Mouse (Mus musculus) urinary bladder, postnatal 36 days (tissue): ENCODE data around the gene Rsbn1l.

Experiments used
- DNase-seq, 2 experiments: peaks; one replicate each; pipeline ENCODE4 v3.0.0; 2022; ENCODE audit warnings: low spot score in 2 of 2, mixed read lengths in 1 of 2

Rsbn1l gene

GRCm38 (mm10) chr5:20956298-20956697 is at the start of gene Rsbn1l:
Gene Rsbn1l, minus strand, starts transcription at chr5:20956398.
- no peak for DNase-seq

DNA sequence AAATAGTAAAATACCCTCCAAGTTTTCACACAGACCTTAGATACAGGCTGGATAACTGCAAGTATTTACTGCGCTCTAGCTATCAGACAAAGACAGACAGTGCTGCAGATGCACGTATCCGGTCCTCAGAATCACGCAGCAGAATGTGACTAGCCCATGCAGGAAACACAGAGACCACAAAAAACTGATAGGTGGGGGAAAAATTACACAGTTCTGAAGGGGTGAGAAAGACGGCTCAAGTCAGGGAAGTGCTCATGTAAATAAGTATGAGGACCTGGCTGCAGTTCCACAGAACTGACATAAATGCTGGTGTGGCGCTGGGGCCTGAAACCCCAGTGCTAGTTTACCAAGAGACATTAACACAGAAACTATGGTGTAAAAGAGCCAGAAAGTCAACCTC is 46.5 kb upstream of the Rsbn1l start:
- no peak for DNase-seq

GRCm38 (mm10) chr5:21001622-21002315 is 45.6 kb upstream of the Rsbn1l start:
- DNase-seq: no peak

DNA sequence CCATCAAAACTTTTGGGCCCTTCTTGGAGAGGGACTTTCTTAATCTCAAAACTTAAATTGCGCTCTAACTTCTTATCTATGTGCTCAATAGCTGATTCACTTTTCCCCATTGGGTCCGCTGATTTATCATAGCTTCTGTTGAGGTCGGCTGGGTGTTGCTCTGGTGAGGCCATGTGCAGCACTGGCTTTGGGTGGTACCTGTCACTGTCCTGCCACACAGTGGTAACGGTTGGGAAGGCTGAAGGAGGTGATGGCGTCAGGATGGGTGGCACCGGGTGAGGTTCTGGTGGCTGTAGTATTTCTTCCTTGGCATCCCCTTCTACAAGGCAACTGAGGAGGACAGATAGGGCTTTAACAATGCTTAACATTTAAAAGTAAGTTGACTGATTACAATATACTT is 42.2 kb upstream of the Rsbn1l start:
- DNase-seq: no peak

DNA sequence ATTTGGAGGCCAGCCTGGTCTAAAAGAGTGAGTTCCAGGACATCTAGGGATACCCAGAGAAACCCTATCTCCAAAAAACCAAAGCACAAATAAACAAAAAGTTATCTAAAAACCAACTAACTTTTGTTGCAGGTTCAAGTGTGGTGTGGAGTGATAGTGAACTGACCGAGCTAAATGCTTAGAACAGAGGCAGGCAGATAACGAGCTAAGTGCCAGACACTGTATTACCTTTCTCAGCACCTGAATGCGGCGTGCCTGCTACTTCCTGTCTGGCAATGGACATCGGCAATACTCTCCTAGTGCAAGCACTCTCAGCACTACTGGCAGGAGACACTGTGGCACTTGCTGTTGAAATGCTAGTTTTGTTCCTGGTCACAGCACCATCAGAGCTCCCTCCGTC is 41.4 kb upstream of the Rsbn1l start:
- DNase-seq: no peak

DNA sequence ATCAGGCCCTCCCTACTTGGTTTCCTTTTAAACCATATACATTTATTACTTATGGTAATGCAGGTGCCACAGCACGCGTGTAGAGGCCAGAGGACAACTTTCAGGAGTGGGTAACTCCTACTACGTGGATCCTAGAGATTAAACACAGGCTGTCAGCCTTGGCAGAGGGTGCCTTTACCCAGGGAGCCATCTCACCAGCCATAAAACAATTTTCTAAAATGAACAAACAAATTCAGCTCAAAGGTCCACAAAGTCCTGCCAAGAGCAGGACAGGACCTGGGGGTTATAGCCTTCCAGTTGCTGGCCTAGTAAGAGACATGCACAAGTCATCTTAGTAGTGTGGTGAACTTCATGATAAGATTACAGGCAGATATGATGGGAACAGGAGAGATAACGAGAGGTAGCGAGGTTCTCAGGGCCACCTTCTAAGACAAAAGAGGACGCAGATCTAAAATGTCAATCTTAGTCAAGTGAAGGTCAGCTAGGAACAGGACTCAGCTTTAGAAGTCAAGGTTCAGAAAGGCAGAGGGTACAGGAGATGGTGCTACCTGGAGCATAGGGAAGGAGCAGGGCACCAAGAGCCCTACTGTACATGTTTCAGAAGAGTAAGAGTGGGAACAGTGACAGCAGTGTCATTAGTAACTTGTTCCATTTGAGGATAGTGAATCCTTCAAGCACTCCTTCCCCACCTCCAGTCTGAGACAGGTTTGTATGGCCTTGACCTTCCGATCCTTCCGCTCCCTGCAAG is 34.0 kb upstream of the Rsbn1l start:
- no peak for DNase-seq

GRCm38 (mm10) chr5:20986271-20986670 is 30.1 kb upstream of the Rsbn1l start:
- DNase-seq: no peak

DNA sequence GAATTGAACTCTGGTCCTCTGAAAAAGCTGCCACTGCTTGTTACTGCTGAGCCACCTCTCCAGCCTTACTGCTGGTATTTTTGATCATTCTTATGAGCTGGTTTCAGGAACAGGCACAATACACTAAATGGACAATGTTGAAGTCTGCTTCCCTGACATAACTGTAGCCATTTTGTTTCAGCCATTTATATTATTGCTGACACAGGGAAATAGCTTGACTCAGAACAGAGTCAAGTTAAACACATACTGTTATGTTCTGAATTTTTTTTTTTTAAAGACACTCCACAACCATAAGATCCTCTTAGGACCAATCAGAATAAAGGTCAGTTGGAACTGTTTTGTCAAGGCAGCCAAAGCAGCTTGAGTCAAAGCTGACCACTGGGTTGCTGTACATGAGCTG is 27.3 kb upstream of the Rsbn1l start:
- no peak for DNase-seq

DNA sequence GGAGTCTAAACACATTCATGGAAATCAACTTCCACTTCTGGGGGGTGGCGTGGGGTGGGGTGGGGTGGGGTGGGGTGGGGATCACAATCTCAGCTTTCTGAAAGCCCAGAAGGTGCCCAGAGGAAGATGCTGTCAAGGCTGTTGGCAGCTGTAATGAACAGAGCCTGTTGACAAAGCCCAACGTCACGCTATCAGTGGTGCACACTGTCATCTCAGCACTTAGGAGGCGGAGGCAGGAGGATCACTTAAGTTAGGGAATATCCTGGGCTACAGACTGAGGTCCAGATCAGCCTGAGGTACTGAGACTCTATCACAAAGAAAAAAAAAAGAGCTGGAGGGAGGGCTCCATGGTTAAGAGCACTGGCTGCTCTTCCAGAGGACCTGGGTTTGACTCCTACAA is 18.5 kb upstream of the Rsbn1l start:
- DNase-seq: no peak

DNA sequence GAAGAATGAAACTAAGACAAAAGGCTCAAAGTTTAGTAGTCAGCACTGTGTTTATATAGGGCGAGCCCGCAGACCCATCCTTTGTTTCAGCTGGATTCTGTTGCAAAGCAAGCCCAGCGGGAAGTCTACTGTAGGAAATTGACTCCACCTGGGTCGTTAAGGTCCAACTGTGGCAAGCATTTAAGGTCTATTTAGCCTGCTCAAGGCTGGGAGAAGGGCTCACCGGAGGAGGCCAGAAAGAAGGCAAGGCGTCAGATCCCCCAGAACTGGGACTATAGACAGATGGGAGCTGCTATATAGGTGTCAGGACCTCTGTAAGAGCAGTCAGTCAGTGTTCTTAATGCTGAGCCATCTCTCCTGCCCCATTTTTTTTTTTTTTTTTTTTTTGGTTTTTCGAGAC is 17.8 kb upstream of the Rsbn1l start:
- DNase-seq: no peak

GRCm38 (mm10) chr5:20973069-20973468 is 16.9 kb upstream of the Rsbn1l start:
- DNase-seq: no peak

DNA sequence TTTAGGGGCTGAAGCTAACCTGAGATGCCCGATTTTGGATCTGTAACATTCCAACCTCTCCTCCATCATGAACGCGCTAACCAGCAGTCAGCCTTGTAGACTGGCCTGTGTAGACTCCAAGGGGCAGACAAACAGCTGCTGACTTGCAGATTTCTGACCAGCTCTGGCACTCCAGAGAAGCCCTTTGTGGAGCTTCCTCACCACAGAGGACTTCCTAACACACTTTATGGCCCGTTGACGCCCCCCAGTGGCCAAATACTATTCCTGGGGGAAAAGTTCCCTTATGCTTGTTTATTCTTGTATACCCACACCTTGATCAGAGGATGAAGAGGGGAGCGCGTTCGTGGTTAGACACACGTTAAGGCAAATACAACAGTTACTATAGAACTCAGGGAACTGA is 12.8 kb upstream of the Rsbn1l start:
- DNase-seq: peak in 1 of 2 experiments; percentile 43

DNA sequence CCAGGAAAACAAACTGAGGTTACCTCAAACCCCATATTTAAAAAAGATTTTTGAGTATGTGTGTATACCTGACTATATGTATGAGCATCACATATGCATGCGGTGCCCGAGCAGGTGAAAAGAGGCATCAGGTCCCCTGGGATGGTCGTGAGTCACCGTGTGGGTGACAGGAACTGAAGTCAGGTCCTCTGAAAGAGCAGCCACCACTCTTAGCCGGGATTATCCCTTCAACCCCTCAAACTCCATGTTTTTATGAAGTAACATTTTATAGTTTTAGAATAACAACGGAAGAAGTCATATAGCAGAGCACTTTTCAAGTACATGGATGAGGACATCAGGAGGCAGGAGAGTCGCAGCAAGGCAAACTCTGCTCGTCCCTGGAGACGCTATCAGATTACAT is 12.3 kb upstream of the Rsbn1l start:
- DNase-seq: no peak

DNA sequence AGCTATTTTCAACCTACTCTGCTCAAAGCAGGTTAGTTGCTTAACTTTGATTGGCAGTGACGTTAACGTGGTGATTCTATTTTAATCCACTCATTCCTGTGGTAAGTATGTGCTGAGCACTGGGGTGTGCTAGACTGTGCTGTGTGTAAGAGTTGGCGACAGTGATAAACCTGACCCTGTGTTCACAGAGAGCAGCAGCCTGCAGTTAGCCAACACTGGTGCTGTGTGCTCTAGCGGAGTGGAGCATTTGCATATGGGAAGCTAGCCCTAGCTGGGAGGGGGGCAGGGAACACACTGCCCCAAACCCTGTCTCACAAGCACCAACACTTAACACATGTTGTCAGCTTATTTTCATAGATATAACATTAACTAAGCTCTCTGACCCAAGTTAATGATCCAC is 11.7 kb upstream of the Rsbn1l start:
- DNase-seq: no peak

DNA sequence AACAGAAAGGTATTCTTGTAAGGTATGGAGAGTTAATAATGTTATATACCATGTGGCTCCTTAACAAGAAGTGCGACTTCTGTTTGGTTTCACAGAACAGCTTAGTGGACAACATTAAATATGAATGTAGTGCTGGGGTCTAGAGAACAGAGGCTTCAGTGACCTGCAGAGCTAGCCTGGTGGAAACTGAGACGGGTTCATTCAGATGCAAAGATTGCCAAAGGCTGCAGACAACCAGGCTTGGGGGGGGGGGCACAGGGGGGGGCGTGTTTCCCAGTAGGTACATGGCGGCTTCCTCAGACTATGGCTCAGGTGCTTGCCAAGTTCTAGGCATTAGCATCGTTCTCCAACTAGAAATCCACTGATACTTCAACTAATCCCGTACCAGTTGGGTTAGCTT is 8.2 kb upstream of the Rsbn1l start:
- no peak for DNase-seq

GRCm38 (mm10) chr5:20963295-20963694 is 7.1 kb upstream of the Rsbn1l start:
- no peak for DNase-seq

DNA sequence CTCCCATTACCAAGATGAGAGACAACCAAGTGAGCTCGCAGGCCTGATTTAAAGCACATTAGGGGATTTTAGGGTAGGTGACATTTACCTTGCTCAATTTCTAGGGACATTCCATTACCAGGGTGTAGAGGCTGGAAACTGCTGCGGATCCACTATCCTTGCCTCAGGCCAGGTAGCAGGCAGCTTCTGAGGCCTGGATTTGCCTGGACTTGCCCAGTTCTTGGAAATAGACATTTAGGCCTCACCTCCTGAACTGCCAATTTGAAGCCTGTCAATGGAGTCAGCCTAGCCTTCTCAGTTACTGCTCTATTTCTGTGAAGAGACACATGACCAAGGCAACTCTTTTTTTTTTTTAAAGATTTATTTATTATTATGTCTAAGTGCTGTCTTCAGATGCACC is 4.7 kb upstream of the Rsbn1l start:
- no peak for DNase-seq

DNA sequence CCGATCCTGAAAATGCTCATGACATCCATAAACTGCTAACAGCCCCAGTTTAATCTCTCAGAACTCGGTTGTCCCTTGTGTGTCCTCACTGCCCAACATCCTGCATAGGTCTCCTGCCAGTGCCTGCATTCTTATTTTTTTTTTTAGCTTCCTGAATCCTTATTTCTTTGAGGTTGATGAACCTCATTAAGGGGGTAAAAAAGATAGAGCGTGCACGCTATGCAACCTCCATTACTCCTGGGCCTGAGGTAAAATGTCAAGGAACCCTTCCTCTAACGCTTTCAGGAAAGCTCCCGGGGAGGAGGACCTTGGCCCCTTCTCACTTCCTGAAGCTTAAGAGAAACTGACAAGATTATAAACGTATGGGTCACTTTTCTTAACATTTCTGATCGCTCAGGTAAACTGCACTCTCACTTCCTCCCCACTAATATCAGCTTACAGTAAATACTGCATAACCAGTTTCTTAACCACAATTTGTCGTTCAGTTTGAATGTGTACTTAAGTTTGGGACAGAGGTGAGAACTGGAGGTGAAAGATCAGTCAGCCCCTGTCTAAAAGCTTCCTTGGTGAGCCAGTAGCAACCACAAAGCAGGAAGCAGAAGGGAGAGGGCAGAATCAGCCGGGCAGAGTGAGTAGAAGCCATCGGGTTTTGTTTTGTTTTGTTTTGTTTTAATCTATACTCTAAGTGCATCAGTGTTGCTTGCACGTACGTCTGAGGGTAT is 923 bp downstream of the Rsbn1l start:
- DNase-seq: peak in 1 of 2 experiments; percentile 21

- no peak for DNase-seq
Observed at GRCm38 (mm10) chr5:20952337-20952925, 3.8 kb downstream of the Rsbn1l start.

GRCm38 (mm10) chr5:20951666-20952281 is 4.4 kb downstream of the Rsbn1l start:
- DNase-seq: peak; percentile 90 to 97

DNA sequence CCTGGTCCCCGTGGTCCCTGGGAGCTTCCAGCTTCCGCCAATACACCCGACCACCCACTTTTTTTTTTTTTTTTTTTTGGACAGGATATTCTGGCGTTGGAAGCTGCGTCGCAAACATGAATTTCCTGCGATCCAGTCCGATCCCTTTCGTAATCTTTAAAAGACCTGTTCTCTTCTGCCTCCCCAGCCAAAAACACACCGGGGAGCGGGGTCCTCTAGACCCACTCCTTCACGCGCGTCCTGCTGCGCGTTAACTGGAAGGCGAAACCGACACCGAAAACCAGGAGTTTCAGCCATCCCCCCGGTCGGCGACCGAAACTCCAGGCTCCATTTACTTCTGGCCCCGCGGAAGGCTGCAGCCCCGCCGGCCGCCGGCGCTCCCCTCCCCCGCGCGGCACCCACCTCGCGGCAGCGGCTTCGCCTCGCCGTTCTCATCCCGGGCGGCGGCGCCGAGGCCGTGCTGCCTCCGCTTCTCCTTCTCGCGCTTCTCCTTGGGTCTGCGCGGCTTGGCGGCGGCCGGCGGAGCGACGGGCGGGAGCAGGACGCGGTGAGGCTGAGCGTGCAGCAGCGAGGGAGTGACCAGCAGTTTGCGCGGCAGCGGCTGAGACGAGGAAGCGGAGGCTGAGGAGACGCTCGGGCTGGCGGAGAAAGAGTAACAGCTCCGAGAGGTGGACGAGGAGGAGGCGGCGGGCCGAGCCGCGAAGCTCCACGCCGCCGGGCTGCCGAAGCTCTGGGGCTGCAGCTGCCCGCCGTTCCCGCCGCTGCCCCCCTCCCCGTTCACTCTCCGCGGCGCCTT is 5.1 kb downstream of the Rsbn1l start:
- DNase-seq: peak; percentile 41 to 46
